Mouse (Mus musculus): ENCODE measurements around the gene Elmo1. TPM values are rescaled to one million over a fixed set of nuclear protein-coding genes. Genes with fewer than 3 reads are reported as not detected.

Elmo1 gene
- polyA plus RNA-seq, 1 experiment from 2014 or later = 3.1 TPM

- 80% methylated on average over 7 of the region's 7 CpGs for WGBS (ENCODE audit: insufficient replicate concordance)
- no peaks in the 10 kb centered on the region for H3K27me3 ChIP-seq
- ATAC-seq (ENCODE audit: low read depth) (no peak), DNase-seq (no peak)
- no peak overlapping the region for H3K9ac ChIP-seq
- no peaks in the 10 kb centered on the region for H3K4me1 ChIP-seq (replicated peaks)
- H3K27ac ChIP-seq = no peak overlapping the region
- no peak overlapping the region for H3K4me3 ChIP-seq (replicated peaks)
- H3K4me2 ChIP-seq = no peak overlapping the region
- H3K9me3 ChIP-seq (replicated peaks) = no peaks in the 10 kb centered on the region
- no peaks in the 10 kb centered on the region for H3K36me3 ChIP-seq
These were observed 240.6 kb downstream of the Elmo1 start for GRCm38 (mm10) chr13:20330954-20331353.

- DNase-seq (no peak), ATAC-seq (ENCODE audit: low read depth) (no peak)
- Histone ChIP-seq H3K4me1 (replicated peaks) (no peaks in the 10 kb centered on the region), H3K9ac (no peak overlapping the region), H3K4me2 (no peak overlapping the region), H3K36me3 (no peaks in the 10 kb centered on the region), H3K9me3 (replicated peaks) (no peaks in the 10 kb centered on the region), H3K4me3 (replicated peaks) (no peak overlapping the region), H3K27me3 (no peaks in the 10 kb centered on the region), H3K27ac (no peak overlapping the region)
- 65% methylated on average over 4 of the region's 4 CpGs for WGBS (ENCODE audit: insufficient replicate concordance)
These were observed 244.9 kb downstream of the Elmo1 start for GRCm38 (mm10) chr13:20335051-20335888.

- H3K9ac ChIP-seq = no peak overlapping the region
- no peak for DNase-seq
- no peaks in the 10 kb centered on the region for H3K9me3 ChIP-seq (replicated peaks)
- no peaks in the 10 kb centered on the region for H3K4me1 ChIP-seq (replicated peaks)
- H3K27ac ChIP-seq = no peak overlapping the region
- 72% methylated on average over 7 of the region's 7 CpGs for WGBS (ENCODE audit: insufficient replicate concordance)
- H3K4me3 ChIP-seq (replicated peaks) = no peak overlapping the region
- no peak overlapping the region for H3K4me2 ChIP-seq
- H3K36me3 ChIP-seq = no peaks in the 10 kb centered on the region
- H3K27me3 ChIP-seq = no peaks in the 10 kb centered on the region
- no peak for ATAC-seq (ENCODE audit: low read depth)
These were observed 245.6 kb downstream of the Elmo1 start for GRCm38 (mm10) chr13:20335889-20336497.

DNA sequence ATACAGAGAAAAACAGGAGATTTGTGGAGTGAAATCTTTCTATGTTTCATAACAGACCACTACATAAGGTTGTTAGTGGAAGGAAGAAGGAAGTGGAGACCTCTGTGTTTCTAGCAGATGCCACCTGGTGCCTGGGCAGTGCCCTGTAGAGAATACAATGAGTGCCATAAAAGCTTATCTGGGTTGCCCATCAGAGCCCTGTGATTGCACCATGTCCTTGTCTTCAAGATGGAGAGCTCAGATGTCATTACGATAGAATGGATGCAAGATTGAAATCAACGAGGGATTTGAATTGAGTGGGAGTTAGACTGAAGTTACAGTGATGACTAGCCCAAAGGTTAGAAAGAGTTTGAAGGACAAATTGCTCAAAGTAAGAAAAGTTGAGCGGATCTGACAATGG lies 252.5 kb downstream of the Elmo1 start:
- Histone ChIP-seq H3K27ac (no peak overlapping the region), H3K9ac (no peak overlapping the region), H3K36me3 (peaks cover 4% of the 10 kb centered on the region; the same call in 1 of the 2 replicates), H3K4me1 (replicated peaks) (no peaks in the 10 kb centered on the region), H3K4me2 (no peak overlapping the region), H3K9me3 (replicated peaks) (no peaks in the 10 kb centered on the region), H3K4me3 (replicated peaks) (no peak overlapping the region), H3K27me3 (no peaks in the 10 kb centered on the region)
- 74% methylated on average over 3 of the region's 3 CpGs for WGBS (ENCODE audit: insufficient replicate concordance)
- DNase-seq (no peak), ATAC-seq (ENCODE audit: low read depth) (no peak)

DNA sequence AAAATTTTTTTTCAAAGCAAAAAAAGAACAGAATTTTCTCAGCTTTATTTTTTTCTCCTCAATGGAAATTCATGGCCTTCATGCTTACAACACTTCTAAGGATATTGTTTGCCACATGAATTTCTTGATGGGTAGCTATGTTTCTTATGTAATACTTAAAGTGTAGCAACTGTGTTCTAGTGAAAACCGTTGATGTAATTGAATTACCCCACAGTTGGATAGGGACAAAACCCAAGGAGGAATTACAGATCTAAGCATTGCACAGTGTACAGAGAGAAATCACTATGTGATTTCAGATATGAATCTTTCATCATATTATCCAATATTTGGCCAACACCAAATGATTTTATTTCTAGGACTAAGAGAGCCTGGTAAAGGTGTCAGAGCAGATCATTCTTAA lies 259.4 kb downstream of the Elmo1 start:
- DNase-seq (no peak), ATAC-seq (ENCODE audit: low read depth) (no peak)
- Histone ChIP-seq H3K27ac (no peak overlapping the region), H3K36me3 (no peaks in the 10 kb centered on the region), H3K27me3 (no peaks in the 10 kb centered on the region), H3K4me3 (replicated peaks) (no peak overlapping the region), H3K9ac (no peak overlapping the region), H3K4me1 (replicated peaks) (no peaks in the 10 kb centered on the region), H3K9me3 (replicated peaks) (no peaks in the 10 kb centered on the region), H3K4me2 (no peak overlapping the region)
- WGBS (ENCODE audit: insufficient replicate concordance) = 61% methylated on average over 1 of the region's 1 CpGs

- H3K27ac ChIP-seq = no peak overlapping the region
- DNase-seq (no peak), ATAC-seq (ENCODE audit: low read depth) (no peak)
- no peak overlapping the region for H3K4me2 ChIP-seq
- H3K4me1 ChIP-seq (replicated peaks) = no peaks in the 10 kb centered on the region
- H3K27me3 ChIP-seq = no peaks in the 10 kb centered on the region
- H3K4me3 ChIP-seq (replicated peaks) = no peak overlapping the region
- WGBS (ENCODE audit: insufficient replicate concordance) = 60% methylated on average over 2 of the region's 2 CpGs
- no peaks in the 10 kb centered on the region for H3K9me3 ChIP-seq (replicated peaks)
- no peaks in the 10 kb centered on the region for H3K36me3 ChIP-seq
- no peak overlapping the region for H3K9ac ChIP-seq
These were observed 262.2 kb downstream of the Elmo1 start for GRCm38 (mm10) chr13:20352631-20353030.

- WGBS (ENCODE audit: insufficient replicate concordance) = 59% methylated on average over 10 of the region's 10 CpGs
- Histone ChIP-seq H3K27me3 (no peaks in the 10 kb centered on the region), H3K4me1 (replicated peaks) (no peaks in the 10 kb centered on the region), H3K9ac (no peak overlapping the region), H3K4me3 (replicated peaks) (no peak overlapping the region), H3K4me2 (no peak overlapping the region), H3K27ac (no peak overlapping the region), H3K36me3 (no peaks in the 10 kb centered on the region), H3K9me3 (replicated peaks) (no peaks in the 10 kb centered on the region)
- no peak for DNase-seq
- no peak for ATAC-seq (ENCODE audit: low read depth)
These were observed 263.6 kb downstream of the Elmo1 start for GRCm38 (mm10) chr13:20353862-20354603.

DNA sequence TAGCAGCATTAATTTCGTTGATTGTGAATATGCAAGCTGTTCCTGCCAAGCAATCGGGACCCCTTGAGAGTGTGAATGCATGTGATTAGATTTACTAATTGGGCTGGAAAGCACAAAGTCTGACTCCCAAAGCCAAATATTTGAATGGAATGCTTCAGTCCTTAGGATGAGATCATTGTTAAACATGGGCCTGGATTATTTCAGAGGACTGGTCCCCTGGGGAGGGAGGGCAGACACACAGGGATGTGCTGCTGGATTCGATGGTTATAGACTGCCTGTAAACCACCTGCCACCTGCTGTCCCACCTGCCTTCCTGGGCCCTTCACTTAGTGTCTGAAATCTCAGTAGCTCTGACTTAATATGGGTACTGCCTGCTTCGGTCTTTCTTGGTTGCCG lies 264.2 kb downstream of the Elmo1 start:
- H3K4me1 ChIP-seq (replicated peaks) = no peaks in the 10 kb centered on the region
- H3K9me3 ChIP-seq (replicated peaks) = peaks cover 1% of the 10 kb centered on the region; the same call in 1 of the 2 replicates
- DNase-seq (no peak), ATAC-seq (ENCODE audit: low read depth) (no peak)
- H3K36me3 ChIP-seq = peaks cover 2% of the 10 kb centered on the region; the same call in 1 of the 2 replicates
- H3K4me2 ChIP-seq = no peak overlapping the region
- WGBS (ENCODE audit: insufficient replicate concordance) = 57% methylated on average over 5 of the region's 5 CpGs
- no peak overlapping the region for H3K9ac ChIP-seq
- no peak overlapping the region for H3K27ac ChIP-seq
- no peak overlapping the region for H3K4me3 ChIP-seq (replicated peaks)
- no peaks in the 10 kb centered on the region for H3K27me3 ChIP-seq

DNA sequence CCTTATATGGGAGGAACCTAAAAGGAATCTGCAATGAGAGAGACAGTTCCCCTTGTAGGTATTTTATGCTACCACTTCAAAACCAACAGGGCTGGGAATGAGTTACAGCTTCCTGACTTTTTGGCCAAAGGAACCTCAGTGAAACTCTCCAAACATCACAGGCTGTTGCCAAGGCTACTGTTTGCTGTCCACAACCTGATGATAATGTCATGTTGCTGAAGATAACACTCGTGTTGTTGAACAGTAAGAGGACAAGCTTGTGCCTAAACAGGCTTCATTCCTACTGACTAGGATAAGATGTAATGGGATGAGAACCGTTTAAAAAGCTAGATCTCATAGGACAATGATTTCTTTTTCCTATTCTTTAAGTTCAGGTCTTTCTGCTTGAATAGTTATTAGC lies 272.1 kb downstream of the Elmo1 start:
- no peaks in the 10 kb centered on the region for H3K4me1 ChIP-seq (replicated peaks)
- peaks cover 6% of the 10 kb centered on the region; the same call in 1 of the 2 replicates for H3K36me3 ChIP-seq
- no peak overlapping the region for H3K9ac ChIP-seq
- no peak overlapping the region for H3K4me2 ChIP-seq
- ATAC-seq (ENCODE audit: low read depth) = no peak
- 27% methylated on average over 2 of the region's 2 CpGs for WGBS (ENCODE audit: insufficient replicate concordance)
- H3K27ac ChIP-seq = no peak overlapping the region
- H3K9me3 ChIP-seq (replicated peaks) = peaks cover 7% of the 10 kb centered on the region; the same call in 1 of the 2 replicates
- no peaks in the 10 kb centered on the region for H3K27me3 ChIP-seq
- DNase-seq = no peak
- no peak overlapping the region for H3K4me3 ChIP-seq (replicated peaks)

GRCm38 (mm10) chr13:20365828-20366593 lies 275.6 kb downstream of the Elmo1 start:
- ATAC-seq (ENCODE audit: low read depth) = no peak
- Histone ChIP-seq H3K27me3 (no peaks in the 10 kb centered on the region), H3K4me2 (no peak overlapping the region), H3K27ac (no peak overlapping the region), H3K4me3 (replicated peaks) (no peak overlapping the region), H3K9me3 (replicated peaks) (no peaks in the 10 kb centered on the region), H3K9ac (no peak overlapping the region), H3K36me3 (no peaks in the 10 kb centered on the region), H3K4me1 (replicated peaks) (no peaks in the 10 kb centered on the region)
- WGBS (ENCODE audit: insufficient replicate concordance) = 45% methylated on average over 7 of the region's 7 CpGs
- DNase-seq = no peak

All from liver, embryonic 13.5 days (tissue).